Mouse (Mus musculus) small intestine, adult 2 months (tissue): ENCODE measurements around the gene F5. TPM values are rescaled to one million over a fixed set of nuclear protein-coding genes. Genes with fewer than 3 reads are reported as not detected.

ENCODE experiments used
- H3K27ac ChIP-seq: fragments of 200-500 bp; 2 replicates; pipeline ENCODE4 v1.5.1; 2012; ENCODE audit warnings: low read depth, low read length, control low read depth, inconsistent platforms; ENCODE audit not compliant: insufficient read depth
- H3K27me3 ChIP-seq: fragments of 200-500 bp; 2 replicates; pipeline ENCODE4 v1.6.1; 2012; ENCODE audit warnings: mild to moderate bottlenecking, moderate library complexity, low read length, inconsistent platforms; ENCODE audit not compliant: control insufficient read depth, insufficient read depth
- H3K36me3 ChIP-seq: fragments of 200-500 bp; 2 replicates; pipeline ENCODE4 v1.6.1; 2012; ENCODE audit warnings: mild to moderate bottlenecking, low read length, control low read depth, inconsistent platforms; ENCODE audit not compliant: control insufficient read depth, insufficient read depth
- H3K4me1 ChIP-seq: fragments of 200-500 bp; 2 replicates; pipeline ENCODE4 v1.6.1; 2012; ENCODE audit warnings: low read length, inconsistent platforms, mixed read lengths; ENCODE audit not compliant: control insufficient read depth, insufficient read depth, insufficient read length
- H3K4me3 ChIP-seq: fragments of 200-500 bp; 2 replicates; pipeline ENCODE4 v1.5.1; 2012; ENCODE audit warnings: low read depth, mild to moderate bottlenecking, control low read depth, inconsistent platforms, low read length, moderate library complexity
- CTCF ChIP-seq: fragments of 200-500 bp; IDR thresholded peaks from 2 replicates; pipeline ENCODE4 v1.5.1; 2012; ENCODE audit warnings: low read depth, mild to moderate bottlenecking, control low read depth, inconsistent platforms, low read length, moderate library complexity, mixed read lengths; ENCODE audit not compliant: insufficient replicate concordance, insufficient read length; ENCODE audit errors: extremely low read depth
- POLR2A ChIP-seq: fragments of 200-500 bp; IDR thresholded peaks from 2 replicates; pipeline ENCODE4 v1.6.1; 2012; ENCODE audit warnings: low read depth, mild to moderate bottlenecking, control low read depth, inconsistent platforms, low read length, moderate library complexity
- WGBS: fragments of 180-500 bp; shearing (Covaris S2); methylation state at CpG from one replicate; pipeline ENCODE4 v1.1.7; 2018; 5-methylcytosine and 5-hydroxymethylcytosine counted together
- polyA plus RNA-seq: library from polyadenylated mRNA; depleted of rRNA; stranded (reverse); fragments of >200 nt; gene quantifications from 2 replicates; pipeline ENCODE4 v1.2.3, GENCODE M21; 2012

Gene F5
- polyA plus RNA-seq, 1 experiment: 0.23 TPM

DNA sequence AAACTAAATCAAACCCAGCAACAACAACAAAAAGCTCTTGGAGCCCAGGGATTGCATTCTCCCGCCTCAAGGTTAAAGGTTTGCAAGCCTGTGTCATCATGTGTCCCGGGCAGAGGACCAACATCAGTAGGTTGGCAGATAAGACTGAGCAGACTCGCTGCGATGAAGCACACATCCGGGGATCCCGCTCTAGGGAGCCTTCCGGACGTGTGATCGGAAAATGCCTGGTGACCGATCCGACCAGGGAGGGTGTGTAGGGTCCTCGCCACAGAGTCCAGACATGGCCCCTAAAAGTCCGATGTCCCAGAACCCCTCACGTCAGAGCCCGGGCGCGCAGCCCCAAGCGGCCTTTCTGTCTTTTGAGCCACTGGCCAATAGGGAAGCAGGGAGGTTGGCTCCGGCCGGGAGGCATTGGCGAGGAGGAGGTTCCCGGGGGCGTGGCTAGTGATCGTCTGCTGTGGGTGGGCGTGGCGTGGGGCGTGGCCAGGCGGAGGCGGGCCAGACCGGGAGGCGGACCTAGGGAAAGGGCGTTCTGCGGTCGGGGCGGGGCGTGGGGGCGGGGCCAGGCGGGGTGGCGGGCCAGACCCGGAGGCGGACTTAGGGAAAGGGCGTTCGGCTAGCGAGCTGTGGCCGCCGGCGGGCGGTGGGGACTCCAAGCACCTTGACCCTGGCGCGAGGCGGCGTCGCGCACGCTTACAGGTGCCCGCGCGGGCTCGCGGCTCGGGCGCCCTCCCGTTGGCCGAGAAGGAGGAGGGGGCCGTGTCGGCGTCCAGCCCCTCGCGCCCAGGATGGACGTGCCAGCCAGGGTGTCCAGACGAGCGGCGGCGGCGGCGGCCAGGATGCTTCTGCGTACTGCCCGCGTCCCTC lies 97.1 kb downstream of the F5 start, which contains the start of gene Slc19a2:
Gene Slc19a2, plus strand, starts transcription at position 582 of the 867 bp plus-strand sequence.
- peaks cover 8% of the 10 kb centered on the region; the same call in 1 of the 2 replicates for H3K4me1 ChIP-seq
- no peaks in the 10 kb centered on the region for H3K36me3 ChIP-seq
- peak within 1 kb of the TSS; percentile 95 for H3K27ac ChIP-seq
- TF ChIP-seq POLR2A: peak; percentile 73
- TF ChIP-seq CTCF: no peak
- WGBS: under 1% methylated on average over 78 of the region's 79 CpGs
- no peaks in the 10 kb centered on the region for H3K27me3 ChIP-seq
- peak within 1 kb of the TSS; percentile 84 for H3K4me3 ChIP-seq

- Histone ChIP-seq H3K27me3 (no peaks in the 10 kb centered on the region), H3K4me3 (peak overlapping the region; percentile 84), H3K4me1 (peaks cover 8% of the 10 kb centered on the region; the same call in 1 of the 2 replicates), H3K36me3 (no peaks in the 10 kb centered on the region), H3K27ac (peak overlapping the region; percentile 18; the same call in 1 of the 2 replicates)
- no peak for TF ChIP-seq CTCF
- no peak for TF ChIP-seq POLR2A
- under 1% methylated on average over 33 of the region's 33 CpGs for WGBS
Measured at GRCm38 (mm10) chr1:164249332-164249711, 97.7 kb downstream of the F5 start.

GRCm38 (mm10) chr1:164250391-164251150 lies 98.9 kb downstream of the F5 start:
- H3K4me1 ChIP-seq: peaks cover 8% of the 10 kb centered on the region; the same call in 1 of the 2 replicates
- WGBS: 22% methylated on average over 8 of the region's 8 CpGs
- peak overlapping the region; percentile 1; the same call in 1 of the 2 replicates for H3K4me3 ChIP-seq
- no peak for TF ChIP-seq POLR2A
- H3K27ac ChIP-seq: 0 out of 2 replicates have a peak overlapping the region, but pooled peaks have one; percentile 13
- H3K27me3 ChIP-seq: no peaks in the 10 kb centered on the region
- H3K36me3 ChIP-seq: no peaks in the 10 kb centered on the region

- H3K27ac ChIP-seq: no peak overlapping the region
- TF ChIP-seq POLR2A: no peak
- no peak for TF ChIP-seq CTCF
- 44% methylated on average over 1 of the region's 1 CpGs for WGBS
Measured at GRCm38 (mm10) chr1:164251438-164251837, 99.8 kb downstream of the F5 start.

DNA sequence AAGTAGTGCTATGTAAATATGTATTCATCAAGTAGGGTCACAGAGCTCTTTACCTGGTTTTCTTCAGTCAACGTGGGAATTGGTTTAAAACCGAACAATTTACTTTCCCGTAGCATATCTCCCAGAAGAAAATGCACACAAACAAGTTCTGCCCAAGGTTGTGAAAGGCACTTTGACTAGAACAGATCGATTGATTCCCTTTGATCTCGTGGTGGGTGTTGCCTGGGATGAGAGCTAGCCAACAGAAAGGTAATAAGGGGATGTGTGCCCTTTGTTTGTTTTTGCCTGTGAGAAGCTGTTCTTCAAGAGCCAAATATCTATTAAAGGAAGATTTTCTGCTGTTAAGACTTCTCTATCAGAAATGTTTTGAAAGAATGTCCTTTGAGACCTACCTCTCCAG lies 100.9 kb downstream of the F5 start:
- H3K4me1 ChIP-seq: peaks cover 8% of the 10 kb centered on the region; the same call in 1 of the 2 replicates
- TF ChIP-seq CTCF (no peak), POLR2A (no peak)
- H3K27ac ChIP-seq: no peak overlapping the region
- H3K4me3 ChIP-seq: no peak overlapping the region
- no peaks in the 10 kb centered on the region for H3K27me3 ChIP-seq
- 29% methylated on average over 5 of the region's 5 CpGs for WGBS
- peaks cover 13% of the 10 kb centered on the region for H3K36me3 ChIP-seq

More at GRCm38 (mm10) chr1:164251438-164251837, 99.8 kb downstream of the F5 start:
- peaks cover 8% of the 10 kb centered on the region; the same call in 1 of the 2 replicates for H3K4me1 ChIP-seq
- no peak overlapping the region for H3K4me3 ChIP-seq
- H3K27me3 ChIP-seq: no peaks in the 10 kb centered on the region
- 0 out of 2 replicates have a peak, but pooled peaks cover 2% of the 10 kb centered on the region for H3K36me3 ChIP-seq

GRCm38 (mm10) chr1:164254836-164255235 lies 103.2 kb downstream of the F5 start:
- 50% methylated on average over 3 of the region's 3 CpGs for WGBS
- no peak overlapping the region for H3K27ac ChIP-seq

More at GRCm38 (mm10) chr1:164254836-164255235, 103.2 kb downstream of the F5 start:
- no peak for TF ChIP-seq POLR2A
- no peak for TF ChIP-seq CTCF
- H3K4me3 ChIP-seq: no peak overlapping the region
- no peaks in the 10 kb centered on the region for H3K27me3 ChIP-seq
- H3K4me1 ChIP-seq: peaks cover 6% of the 10 kb centered on the region; the same call in 1 of the 2 replicates
- H3K36me3 ChIP-seq: peaks cover 13% of the 10 kb centered on the region
